Comparison of ENCODE assay signal across 8 mouse cellular contexts in genomic region chr14:45566066-45566937, GRCm38 (mm10). TPM values are rescaled to one million over a fixed set of nuclear protein-coding genes. Genes with fewer than 3 reads are reported as not detected.
DNase-seq lines count a peak whose midpoint lies in the region; ATAC-seq lines count a peak whose summit lies in the region.

No protein-coding gene starts in this region.

- DNase-seq in left cerebral cortex, adult 18-20 months (ENCODE audit: low spot score in 2 of 2) = peak; percentile 48 to 75
- DNase-seq in left cerebral cortex, adult 11 months (ENCODE audit: low spot score) = no peak
- DNase-seq in cerebellum, adult 9-11 months = peak; percentile 39
- peak; percentile 55 to 71 for DNase-seq in frontal cortex, postnatal 36 days (ENCODE audit: low spot score in 2 of 2)
- DNase-seq in intestine, embryonic 14.5 days (ENCODE audit: low spot score) = peak; percentile 90
- peak; percentile 91 for DNase-seq in limb, embryonic 11.5 days (ENCODE audit: low spot score)
- peak; percentile 96 for DNase-seq in midbrain, embryonic 11.5 days (ENCODE audit: low spot score, missing footprints)
- DNase-seq in spleen, postnatal 4 days (ENCODE audit: low spot score in 2 of 2) = peak; percentile 57 to 83

- peak overlapping the region; percentile 49 for H3K4me2 ChIP-seq in intestine, embryonic 14.5 days (ENCODE audit: low read length)
- H3K4me2 ChIP-seq in limb, embryonic 11.5 days (ENCODE audit: low read depth, severe bottlenecking) = peak overlapping the region; percentile 38
- H3K4me2 ChIP-seq in midbrain, embryonic 11.5 days = peak overlapping the region; percentile 39

- WGBS in intestine, embryonic 14.5 days = 17% methylated on average over 33 of the region's 33 CpGs
- WGBS in limb, embryonic 11.5 days = 24% methylated on average over 26 of the region's 33 CpGs
- 17% methylated on average over 30 of the region's 33 CpGs for WGBS in midbrain, embryonic 11.5 days

- no peaks in the 10 kb centered on the region for H3K36me3 ChIP-seq in intestine, embryonic 14.5 days (ENCODE audit: control insufficient read depth, insufficient read depth, low read length)
- no peaks in the 10 kb centered on the region for H3K36me3 ChIP-seq in limb, embryonic 11.5 days (ENCODE audit: control insufficient read depth, insufficient read depth, low read length)
- H3K36me3 ChIP-seq in midbrain, embryonic 11.5 days (ENCODE audit: control insufficient read depth, insufficient read depth, low read length) = no peaks in the 10 kb centered on the region

- no peaks in the 10 kb centered on the region for H3K27me3 ChIP-seq in intestine, embryonic 14.5 days (replicated peaks; ENCODE audit: control insufficient read depth, insufficient read depth, low read length)
- no peaks in the 10 kb centered on the region for H3K27me3 ChIP-seq in limb, embryonic 11.5 days (ENCODE audit: control insufficient read depth, insufficient read depth, low read length)
- H3K27me3 ChIP-seq in midbrain, embryonic 11.5 days (ENCODE audit: control insufficient read depth, insufficient read depth, low read length) = no peaks in the 10 kb centered on the region; the same call in 1 of the 2 replicates

- peak overlapping the region; percentile 20; the same call in 1 of the 2 replicates for H3K4me3 ChIP-seq in intestine, embryonic 14.5 days (ENCODE audit: low read depth, low read length)
- H3K4me3 ChIP-seq in limb, embryonic 11.5 days (ENCODE audit: low read depth, low read length) = peak overlapping the region; percentile 24; the same call in 1 of the 2 replicates
- H3K4me3 ChIP-seq in midbrain, embryonic 11.5 days (ENCODE audit: low read depth, low read length) = peak overlapping the region; percentile 29

- no peaks in the 10 kb centered on the region for H3K9me3 ChIP-seq in intestine, embryonic 14.5 days (ENCODE audit: control insufficient read depth, low read length)
- no peaks in the 10 kb centered on the region for H3K9me3 ChIP-seq in limb, embryonic 11.5 days (ENCODE audit: control insufficient read depth, low read length)
- H3K9me3 ChIP-seq in midbrain, embryonic 11.5 days (ENCODE audit: control insufficient read depth, low read length) = no peaks in the 10 kb centered on the region

- H3K9ac ChIP-seq in intestine, embryonic 14.5 days (ENCODE audit: low read length) = 0 out of 2 replicates have a peak overlapping the region, but pooled peaks have one; percentile 23
- H3K9ac ChIP-seq in limb, embryonic 11.5 days (ENCODE audit: low read length) = peak overlapping the region; percentile 28; the same call in 1 of the 2 replicates
- 0 out of 2 replicates have a peak overlapping the region, but pooled peaks have one; percentile 2 for H3K9ac ChIP-seq in midbrain, embryonic 11.5 days (ENCODE audit: low read length)

- H3K27ac ChIP-seq in intestine, embryonic 14.5 days (ENCODE audit: low read depth) = peak overlapping the region; percentile 61; the same call in 1 of the 2 replicates
- peak overlapping the region; percentile 63; the same call in 1 of the 2 replicates for H3K27ac ChIP-seq in limb, embryonic 11.5 days (replicated peaks; ENCODE audit: low read depth, low read length)
- H3K27ac ChIP-seq in midbrain, embryonic 11.5 days (ENCODE audit: low read depth, low read length) = no peak overlapping the region

- no peak for ATAC-seq in intestine, embryonic 14.5 days (replicated peaks; ENCODE audit: low FRiP score, low TSS enrichment, low read depth)
- ATAC-seq in limb, embryonic 11.5 days (ENCODE audit: insufficient number of reproducible peaks, low FRiP score, low TSS enrichment, low read depth) = no peak
- peak; percentile 37; the same call in 1 of the 2 replicates for ATAC-seq in midbrain, embryonic 11.5 days (ENCODE audit: low FRiP score)

- H3K4me1 ChIP-seq in intestine, embryonic 14.5 days (replicated peaks; ENCODE audit: control insufficient read depth, insufficient read depth, low read length) = peaks cover 8% of the 10 kb centered on the region; the same call in 1 of the 2 replicates
- H3K4me1 ChIP-seq in limb, embryonic 11.5 days (ENCODE audit: control insufficient read depth, insufficient read depth, low read length) = peaks cover 3% of the 10 kb centered on the region; the same call in 1 of the 2 replicates
- H3K4me1 ChIP-seq in midbrain, embryonic 11.5 days (ENCODE audit: control insufficient read depth, insufficient read depth, low read length) = peaks cover 4% of the 10 kb centered on the region; the same call in 1 of the 2 replicates

RNA-seq across cellular contexts. Expression of gene Fermt2, which starts 36.4 kb away (rescaled TPM):
- 100 to 1,000 TPM in 1 of 2 experiments, 10 to 100 TPM in 1; 88.1 to 109 TPM for total RNA-seq in left cerebral cortex, adult 18-20 months (2021)
- 177 and 202 TPM in 2 replicates for polyA plus RNA-seq in intestine, embryonic 14.5 days (2014; fragmentation: Nextera tagmentation; extraction: Ambion mirVana)
- polyA plus RNA-seq in limb, embryonic 11.5 days (2014; fragmentation: Nextera tagmentation; extraction: Ambion mirVana) = 121 and 123 TPM in 2 replicates
- polyA plus RNA-seq in midbrain, embryonic 11.5 days (2014; fragmentation: Nextera tagmentation; extraction: Ambion mirVana) = 65.8 and 69.1 TPM in 2 replicates
